Mouse (Mus musculus) thymus, postnatal 14 days (tissue): ENCODE results near the gene Wfdc5.
"Not testable (repeated sequence)": the region's sequence is repeated elsewhere in the genome, so short reads cannot be mapped to it uniquely, and the experiment has no call there.

Experiments used
- DNase-seq: peaks from one replicate; pipeline ENCODE4 v3.0.0; 2021

Gene Wfdc5

GRCm38 (mm10) chr2:164182692-164183255, at the start of gene Wfdc5:
Gene Wfdc5, minus strand, starts transcription at chr2:164182742.
- DNase-seq, result no peak

GRCm38 (mm10) chr2:164228361-164229070, 46.0 kb upstream of the Wfdc5 start:
- DNase-seq, result no peak

- DNase-seq, result no peak
These were observed 39.0 kb upstream of the Wfdc5 start, which contains the start of gene Wfdc15b for GRCm38 (mm10) chr2:164221522-164221921. Gene Wfdc15b, minus strand, starts transcription at chr2:164221660.

GRCm38 (mm10) chr2:164219295-164219694, 36.8 kb upstream of the Wfdc5 start:
- DNase-seq, result no peak

GRCm38 (mm10) chr2:164212711-164213110, 30.2 kb upstream of the Wfdc5 start:
- DNase-seq, result no peak

- no peak for DNase-seq
These were observed 28.4 kb upstream of the Wfdc5 start for GRCm38 (mm10) chr2:164210892-164211291.

GRCm38 (mm10) chr2:164206676-164207075, 24.1 kb upstream of the Wfdc5 start:
- DNase-seq, result no peak

- not testable (repeated sequence) for DNase-seq
These were observed 23.5 kb upstream of the Wfdc5 start for GRCm38 (mm10) chr2:164206011-164206410.

- no peak for DNase-seq
These were observed 17.2 kb upstream of the Wfdc5 start, which contains the start of gene Wfdc15a for GRCm38 (mm10) chr2:164199626-164200327. Gene Wfdc15a, minus strand, starts transcription at chr2:164200130.

GRCm38 (mm10) chr2:164196700-164196990, 14.1 kb upstream of the Wfdc5 start:
- no peak for DNase-seq

GRCm38 (mm10) chr2:164195971-164196699, 13.6 kb upstream of the Wfdc5 start:
- no peak for DNase-seq

GRCm38 (mm10) chr2:164194959-164195630, 12.6 kb upstream of the Wfdc5 start:
- no peak for DNase-seq

- DNase-seq, result no peak
These were observed 9.7 kb upstream of the Wfdc5 start for GRCm38 (mm10) chr2:164192279-164192678.

GRCm38 (mm10) chr2:164190576-164190975, 8.0 kb upstream of the Wfdc5 start, which contains the start of gene Wfdc12:
Gene Wfdc12, minus strand, starts transcription at chr2:164190608.
- DNase-seq, result no peak

- DNase-seq, result peak; percentile 32
These were observed 6.2 kb upstream of the Wfdc5 start for GRCm38 (mm10) chr2:164188722-164189121.

- no peak for DNase-seq
These were observed 1.7 kb upstream of the Wfdc5 start for GRCm38 (mm10) chr2:164184145-164184719.

GRCm38 (mm10) chr2:164183340-164183739, 798 bp upstream of the Wfdc5 start:
- DNase-seq, result no peak

GRCm38 (mm10) chr2:164180770-164181169, 1.8 kb downstream of the Wfdc5 start:
- no peak for DNase-seq

- DNase-seq, result peak; percentile 56
These were observed 2.4 kb downstream of the Wfdc5 start for GRCm38 (mm10) chr2:164180124-164180523.

- DNase-seq, result no peak
These were observed 4.7 kb downstream of the Wfdc5 start for GRCm38 (mm10) chr2:164177831-164178230.

GRCm38 (mm10) chr2:164175850-164176249, 6.7 kb downstream of the Wfdc5 start:
- DNase-seq, result no peak

GRCm38 (mm10) chr2:164174649-164175395, 7.7 kb downstream of the Wfdc5 start:
- DNase-seq, result no peak
